Mouse (Mus musculus) heart, embryonic 14.5 days (tissue): ENCODE measurements around the gene Eif2s2. TPM values are rescaled to one million over a fixed set of nuclear protein-coding genes. Genes with fewer than 3 reads are reported as not detected.
"Not testable (repeated sequence)": the region's sequence is repeated elsewhere in the genome, so short reads cannot be mapped to it uniquely, and the experiment has no call there.

Experiments
- ATAC-seq: fragments of 200-750 bp; cut with Nextera tagmentation; 2 replicates; pipeline ENCODE4 v1.8.0; 2017; ENCODE audit warnings: low read depth, moderate TSS enrichment; ENCODE audit not compliant: insufficient number of reproducible peaks, insufficient read depth, low FRiP score
- H3K27ac ChIP-seq, 2 experiments: fragments of 200-500 bp in 1 of 2; fragments of 300-500 bp in 1 of 2; sonication (generic) in 1 of 2; replicated peaks in 1 of 2; 2 replicates each; pipeline ENCODE4 v1.5.1; 2012 to 2014; ENCODE audit warnings: low read depth in 2 of 2, low read length in 2 of 2, control low read depth in 1 of 2, mild to moderate bottlenecking in 1 of 2, mixed read lengths in 1 of 2; ENCODE audit not compliant: control insufficient read depth in 1 of 2, insufficient read depth in 1 of 2
- H3K27me3 ChIP-seq: fragments of 300-500 bp; sonication (generic); 2 replicates; pipeline ENCODE4 v1.6.1; 2014; ENCODE audit warnings: mild to moderate bottlenecking, low read length, control low read depth; ENCODE audit not compliant: control insufficient read depth, insufficient read depth
- H3K36me3 ChIP-seq: fragments of 300-500 bp; sonication (generic); 2 replicates; pipeline ENCODE4 v1.6.1; 2014; ENCODE audit warnings: mild to moderate bottlenecking, control low read depth, low read length, mixed read lengths; ENCODE audit not compliant: control insufficient read depth, insufficient read depth
- H3K4me1 ChIP-seq, 2 experiments: fragments of 200-500 bp in 1 of 2; fragments of 300-500 bp in 1 of 2; sonication (generic) in 1 of 2; 2 replicates each; pipeline ENCODE4 v1.6.1; 2012 to 2014; ENCODE audit warnings: low read length in 2 of 2, control low read depth in 1 of 2, mixed read lengths in 1 of 2; ENCODE audit not compliant: control insufficient read depth in 2 of 2, insufficient read depth in 2 of 2
- H3K4me2 ChIP-seq: fragments of 300-500 bp; sonication (generic); 2 replicates; pipeline ENCODE4 v1.6.1; 2014; ENCODE audit warnings: mild to moderate bottlenecking, low read length
- H3K4me3 ChIP-seq, 2 experiments: fragments of 200-500 bp in 1 of 2; fragments of 300-500 bp in 1 of 2; sonication (generic) in 1 of 2; 2 replicates each; pipeline ENCODE4 v1.5.1; 2012 to 2014; ENCODE audit warnings: low read length in 2 of 2, mild to moderate bottlenecking in 2 of 2, control low read depth in 1 of 2, low read depth in 1 of 2, moderate library complexity in 1 of 2; ENCODE audit not compliant: control insufficient read depth in 1 of 2, insufficient read depth in 1 of 2
- H3K9ac ChIP-seq: fragments of 300-500 bp; sonication (generic); 2 replicates; pipeline ENCODE4 v1.6.1; 2014; ENCODE audit warnings: mild to moderate bottlenecking, low read length
- H3K9me3 ChIP-seq: fragments of 300-500 bp; sonication (generic); 2 replicates; pipeline ENCODE4 v1.6.1; 2016; ENCODE audit warnings: low read length, control low read depth; ENCODE audit not compliant: control insufficient read depth
- WGBS: fragments of 180-500 bp; shearing (Covaris S2); extraction: QIAGEN DNeasy Blood & Tissue Kit; methylation state at CpG from one replicate; pipeline ENCODE4 v1.1.7; 2014; 5-methylcytosine and 5-hydroxymethylcytosine counted together
- polyA plus RNA-seq: library from polyadenylated mRNA; unstranded; fragments of >200 nt; fragmentation: Nextera tagmentation; extraction: Ambion mirVana; gene quantifications from 2 replicates; pipeline ENCODE4 v1.2.1, GENCODE M21; 2014

Eif2s2 gene
- polyA plus RNA-seq, 1 experiment from 2014 or later, result 72.8 TPM

DNA sequence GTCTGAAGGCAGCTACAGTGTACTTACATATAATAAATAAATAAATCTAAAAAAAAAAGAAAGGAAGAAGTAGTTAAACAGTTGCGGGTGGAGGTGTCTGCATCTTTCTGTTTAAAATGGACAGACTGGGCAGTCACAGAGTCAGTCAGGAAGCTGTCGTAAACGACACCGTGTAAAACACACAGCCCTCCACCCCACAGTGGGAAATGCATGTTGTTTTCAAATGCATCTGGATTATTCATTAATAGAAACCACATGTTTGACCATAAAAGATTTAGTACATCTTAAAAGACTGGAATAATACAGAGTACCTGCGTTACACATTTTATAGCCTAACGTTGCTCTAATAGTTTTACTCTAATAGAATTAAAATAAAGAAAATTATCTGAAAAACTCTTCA lies 34.1 kb upstream of the Eif2s2 start:
- Histone ChIP-seq H3K9ac (no peak overlapping the region), H3K4me2 (no peak overlapping the region), H3K9me3 (no peaks in the 10 kb centered on the region), H3K27ac (no peak overlapping the region), H3K4me1 (no peaks in the 10 kb centered on the region), H3K4me3 (no peak overlapping the region), H3K27me3 (no peaks in the 10 kb centered on the region), H3K36me3 (no peaks in the 10 kb centered on the region)
- WGBS, result 91% methylated on average over 6 of the region's 6 CpGs
- ATAC-seq, result no peak

GRCm38 (mm10) chr2:154925411-154926031 lies 32.8 kb upstream of the Eif2s2 start:
- Histone ChIP-seq H3K36me3 (no peaks in the 10 kb centered on the region), H3K4me3 (no peak overlapping the region), H3K9me3 (no peaks in the 10 kb centered on the region), H3K27me3 (no peaks in the 10 kb centered on the region), H3K4me2 (no peak overlapping the region), H3K27ac (no peak overlapping the region), H3K4me1 (no peaks in the 10 kb centered on the region), H3K9ac (no peak overlapping the region)
- ATAC-seq, result no peak
- 71% methylated on average over 7 of the region's 7 CpGs for WGBS

DNA sequence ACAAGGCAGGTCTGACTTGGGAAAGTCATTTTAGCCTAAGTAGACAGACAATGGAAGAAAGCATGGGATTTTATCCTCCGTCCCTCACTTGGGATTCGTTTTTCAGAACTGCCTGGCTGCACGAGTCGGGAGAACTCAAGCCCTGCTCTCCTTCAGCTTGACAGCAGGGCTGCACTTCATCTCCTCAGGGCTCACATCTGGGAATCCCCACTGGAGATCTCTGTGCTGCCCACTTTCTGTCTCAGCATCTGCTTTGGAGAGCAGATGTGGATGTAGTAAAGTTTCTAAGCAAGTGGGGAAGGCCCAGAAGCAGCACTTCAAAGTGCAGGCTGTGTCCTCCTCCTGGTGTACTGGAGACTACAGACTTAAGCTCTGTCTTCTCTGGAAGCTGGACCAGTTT lies 29.4 kb upstream of the Eif2s2 start:
- not testable (repeated sequence) for H3K27me3 ChIP-seq, H3K36me3 ChIP-seq, H3K27ac ChIP-seq, H3K4me3 ChIP-seq, ATAC-seq, H3K9me3 ChIP-seq, H3K4me1 ChIP-seq, H3K9ac ChIP-seq, H3K4me2 ChIP-seq
- no CpG with 5 or more reads among the region's 4 CpGs for WGBS

- no peak for ATAC-seq
- Histone ChIP-seq H3K27ac (no peak overlapping the region), H3K4me2 (no peak overlapping the region), H3K4me3 (no peak overlapping the region), H3K9ac (no peak overlapping the region), H3K4me1 (no peaks in the 10 kb centered on the region), H3K27me3 (no peaks in the 10 kb centered on the region), H3K9me3 (no peaks in the 10 kb centered on the region), H3K36me3 (no peaks in the 10 kb centered on the region)
- WGBS, result 77% methylated on average over 7 of the region's 7 CpGs
These were observed 28.2 kb upstream of the Eif2s2 start for GRCm38 (mm10) chr2:154920896-154921295.

GRCm38 (mm10) chr2:154917866-154918641 lies 25.3 kb upstream of the Eif2s2 start:
- Histone ChIP-seq H3K4me2 (no peak overlapping the region), H3K27ac (no peak overlapping the region), H3K9ac (no peak overlapping the region), H3K4me1 (no peaks in the 10 kb centered on the region), H3K27me3 (no peaks in the 10 kb centered on the region), H3K9me3 (no peaks in the 10 kb centered on the region), H3K36me3 (no peaks in the 10 kb centered on the region), H3K4me3 (no peak overlapping the region)
- no peak for ATAC-seq
- WGBS, result 68% methylated on average over 13 of the region's 13 CpGs

DNA sequence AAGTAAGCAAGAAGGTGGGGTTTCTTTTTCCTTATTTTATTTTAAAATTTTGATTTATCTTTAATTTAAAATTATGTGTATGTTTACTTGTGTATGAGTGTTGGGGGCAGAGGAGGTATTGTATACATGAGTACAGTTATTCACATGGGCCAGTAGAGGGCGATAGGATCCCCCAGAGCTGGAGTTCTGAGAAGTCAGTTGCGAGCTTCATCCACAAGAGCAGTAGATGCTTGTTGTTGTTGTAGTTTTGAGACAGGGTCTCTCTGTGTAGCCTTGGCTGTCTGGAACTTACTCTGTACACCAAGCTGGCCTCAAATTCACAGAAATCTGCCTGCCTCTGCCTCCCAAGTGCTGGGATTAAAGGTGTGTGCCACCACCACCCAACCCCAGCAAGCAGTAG lies 23.8 kb upstream of the Eif2s2 start:
- Histone ChIP-seq H3K4me1 (no peaks in the 10 kb centered on the region), H3K4me3 (no peak overlapping the region), H3K27me3 (no peaks in the 10 kb centered on the region), H3K4me2 (no peak overlapping the region), H3K27ac (no peak overlapping the region), H3K9ac (no peak overlapping the region), H3K9me3 (no peaks in the 10 kb centered on the region), H3K36me3 (no peaks in the 10 kb centered on the region)
- WGBS, result 11% methylated on average over 2 of the region's 2 CpGs
- no peak for ATAC-seq

DNA sequence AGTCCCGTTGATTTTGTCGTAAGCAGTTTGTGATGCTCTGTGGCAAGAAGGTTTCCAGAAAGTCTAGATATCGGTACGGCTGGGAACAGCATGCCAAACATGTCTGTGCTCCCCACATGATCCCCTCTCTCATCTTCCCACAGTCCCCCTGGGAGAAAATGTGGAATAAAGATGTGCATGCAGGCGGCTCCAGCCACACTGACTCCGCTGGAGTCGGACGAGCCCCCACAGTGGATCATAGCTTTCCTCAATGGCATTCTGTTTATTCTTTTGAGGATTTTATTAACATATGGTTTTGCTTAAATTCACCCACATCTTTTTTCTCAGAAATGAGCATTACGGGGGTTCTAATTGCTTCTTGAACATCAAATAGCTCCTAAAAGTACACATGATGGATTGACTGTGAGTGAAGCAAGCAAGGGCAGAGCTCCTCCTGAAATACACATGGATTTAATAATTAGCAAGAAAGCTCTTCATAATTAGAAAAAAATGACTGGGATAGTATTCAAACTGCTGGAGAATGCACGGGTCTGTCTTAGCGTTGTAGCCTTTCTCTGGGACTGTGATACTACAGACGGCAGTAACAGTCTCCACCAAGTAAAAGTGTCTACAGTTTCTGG lies 23.3 kb upstream of the Eif2s2 start:
- ATAC-seq, result no peak
- Histone ChIP-seq H3K27ac (no peak overlapping the region), H3K27me3 (no peaks in the 10 kb centered on the region), H3K4me3 (no peak overlapping the region), H3K36me3 (no peaks in the 10 kb centered on the region), H3K4me2 (no peak overlapping the region), H3K4me1 (no peaks in the 10 kb centered on the region), H3K9ac (no peak overlapping the region), H3K9me3 (no peaks in the 10 kb centered on the region)
- WGBS, result 80% methylated on average over 12 of the region's 12 CpGs
